Mouse (Mus musculus): ENCODE measurements around the gene Pip. TPM values are rescaled to one million over a fixed set of nuclear protein-coding genes. Genes with fewer than 3 reads are reported as not detected.

Gene Pip
- total RNA-seq (2023), result not detected

DNA sequence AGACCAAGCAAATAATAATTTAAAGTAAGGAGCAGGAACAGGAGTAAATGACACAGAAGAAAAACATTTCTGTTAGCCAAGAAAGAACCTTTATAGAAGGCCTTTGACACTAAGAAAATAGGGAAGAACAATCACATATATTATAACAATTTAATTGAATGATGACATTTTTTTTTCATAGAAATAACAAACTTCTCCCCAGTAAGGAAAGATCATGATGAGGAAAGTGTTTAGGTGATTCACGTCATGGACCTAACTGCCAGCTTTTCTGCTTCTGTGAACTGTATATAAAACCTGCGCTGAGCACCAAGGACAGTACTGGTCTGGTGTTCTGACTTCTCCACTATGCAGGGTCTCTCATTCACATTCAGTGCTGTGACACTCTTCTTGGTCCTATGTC, at the start of gene Pip:
TSS of gene Pip (plus strand) at position 301 of the 400 bp plus-strand sequence.

DNA sequence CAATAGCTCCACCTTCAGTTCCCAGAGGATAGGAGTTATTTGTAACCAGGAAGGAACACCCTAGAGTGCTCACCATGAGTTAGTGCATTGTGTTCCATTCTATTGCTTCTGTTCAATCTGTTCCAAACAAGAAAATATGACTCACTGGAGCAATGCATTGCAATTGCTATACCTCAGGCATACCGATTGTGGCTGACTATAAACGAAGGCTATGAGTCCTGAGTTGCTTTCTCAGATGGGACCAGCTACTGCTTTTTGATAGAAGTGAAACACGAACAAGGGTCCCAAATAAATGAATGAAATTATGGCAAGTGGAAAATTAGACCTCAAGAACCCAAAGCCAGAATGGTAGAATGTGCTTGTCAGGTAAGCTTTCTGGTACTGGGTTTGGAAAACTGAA, 5.4 kb downstream of the Pip start, which contains the start of gene Sval2:
TSS of gene Sval2 (plus strand) at position 301 of the 400 bp plus-strand sequence.

Other genes with a start within 250 kb of the Pip start
- gene Ephb6, start 242.1 kb upstream of the Pip start, total RNA-seq (2023), result 1 to 10 TPM; 1.0 to 1.1 TPM
- not detected for gene Trpv6, start 211.1 kb upstream of the Pip start, total RNA-seq (2023)
- gene Trpv5, start 166.8 kb upstream of the Pip start, total RNA-seq (2023), result not detected
- gene Llcfc1, start 163.1 kb upstream of the Pip start, total RNA-seq (2023), result not detected
- 1 to 10 TPM in 1 of 2 experiments, not detected in 1; 1.5 TPM for gene Kel, start 143.2 kb upstream of the Pip start, total RNA-seq (2023)
- gene Olfr459, start 72.4 kb upstream of the Pip start, total RNA-seq (2023), result not detected
- not detected for gene Sval2, start 5.5 kb downstream of the Pip start, total RNA-seq (2023)
- gene Sval1, start 104.1 kb downstream of the Pip start, total RNA-seq (2023), result not detected
- gene Sval3, start 120.6 kb downstream of the Pip start, total RNA-seq (2023), result not detected
- not detected for gene Sva, start 190.9 kb downstream of the Pip start, total RNA-seq (2023)